16 mouse cellular contexts compared by ENCODE assay signal in the genomic region with DNA sequence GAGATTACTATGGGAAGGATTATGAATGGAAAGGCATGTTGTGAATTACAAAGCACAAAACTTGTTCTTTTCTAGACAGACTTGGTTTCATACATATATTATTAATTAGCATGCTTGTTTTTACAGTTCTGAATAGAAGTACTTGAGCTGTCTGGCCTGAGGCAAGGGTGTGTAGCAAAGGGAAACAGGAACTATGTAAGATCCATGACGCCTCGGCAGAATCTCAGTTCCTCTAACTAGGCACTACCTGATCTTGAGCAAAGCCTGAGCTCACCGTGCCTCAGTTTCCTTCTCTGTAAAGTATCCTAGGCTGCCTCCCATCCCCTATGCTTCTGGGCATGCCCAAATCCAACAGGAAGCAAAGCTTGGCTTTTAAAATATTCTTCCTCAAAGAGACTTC.
"Had no signal": no experiment of that assay in that cellular context is flagged by ENCODE, and none has a peak within 500 bp of the region (broad histone marks: within the 10 kb centered on the region; RNA-seq: fewer than 3 reads in every experiment).

No protein-coding gene starts in this region.

- H3K4me1 ChIP-seq: limb, embryonic 12.5 days; liver, embryonic 13.5 days; lung, embryonic 15.5 days; megakaryocyte, embryonic 14.5 days; midbrain, embryonic 12.5 days; neural tube, embryonic 15.5 days had no signal

- H3K4me2 ChIP-seq: limb, embryonic 12.5 days; liver, embryonic 13.5 days; lung, embryonic 15.5 days; midbrain, embryonic 12.5 days; neural tube, embryonic 15.5 days had no signal

- ATAC-seq: intestine, postnatal 0 days; liver, postnatal 0 days had no signal

- H3K9ac ChIP-seq: limb, embryonic 12.5 days; liver, embryonic 13.5 days; liver, postnatal 0 days; lung, embryonic 15.5 days; midbrain, embryonic 12.5 days; neural tube, embryonic 15.5 days had no signal

- H3K27me3 ChIP-seq: limb, embryonic 12.5 days; liver, embryonic 13.5 days; lung, embryonic 15.5 days; megakaryocyte, embryonic 14.5 days; midbrain, embryonic 12.5 days; neural tube, embryonic 15.5 days had no signal

- H3K4me3 ChIP-seq: layer of hippocampus, adult 2 months; limb, embryonic 12.5 days; liver, embryonic 13.5 days; lung, embryonic 15.5 days; megakaryocyte, embryonic 14.5 days; midbrain, embryonic 12.5 days; myocyte; neural tube, embryonic 15.5 days had no signal

- H3K27ac ChIP-seq: kidney, postnatal 0 days; layer of hippocampus, adult 2 months; limb, embryonic 12.5 days; liver, embryonic 13.5 days; lung, embryonic 15.5 days; midbrain, embryonic 12.5 days; neural tube, embryonic 15.5 days had no signal

- DNase-seq: kidney, adult 9 months; kidney, postnatal 36 days; liver; liver, embryonic 13.5 days; liver, postnatal 0 days; thymus, adult 18-20 months; thymus, postnatal 14 days had no signal

- H3K9me3 ChIP-seq: limb, embryonic 12.5 days; liver, embryonic 13.5 days; lung, embryonic 15.5 days; megakaryocyte, embryonic 14.5 days; midbrain, embryonic 12.5 days; neural tube, embryonic 15.5 days had no signal
